Mouse (Mus musculus): ENCODE results near the gene Cradd. TPM values are rescaled to one million over a fixed set of nuclear protein-coding genes. Genes with fewer than 3 reads are reported as not detected.

Cradd gene
- polyA plus RNA-seq, 1 experiment from 2014 or later: 15.0 TPM

DNA sequence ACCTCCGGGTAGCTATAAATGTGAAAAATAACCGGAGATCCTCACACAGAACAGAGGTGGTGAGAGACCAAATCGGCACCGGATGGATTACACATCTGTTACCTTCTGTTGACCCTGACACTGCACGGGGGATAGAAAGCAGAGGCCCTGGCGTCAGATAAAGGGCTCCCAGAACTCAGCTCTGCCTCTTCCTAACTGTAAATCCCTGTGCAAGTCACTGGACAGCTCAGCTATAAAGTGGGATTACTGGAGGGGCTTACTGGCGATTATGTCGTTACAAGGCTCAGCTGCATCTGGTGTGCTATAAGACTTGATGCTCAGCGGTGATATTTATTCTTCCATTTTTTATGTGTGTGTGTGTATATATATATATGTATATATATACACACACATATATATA is 102.0 kb downstream of the Cradd start:
- ATAC-seq (ENCODE audit: low FRiP score): no peak
- Histone ChIP-seq H3K9me3 (ENCODE audit: control insufficient read depth, low read length) (no peaks in the 10 kb centered on the region), H3K27ac (ENCODE audit: low read depth, low read length) (no peak overlapping the region), H3K4me2 (no peak overlapping the region), H3K9ac (ENCODE audit: low read length) (no peak overlapping the region), H3K36me3 (ENCODE audit: control insufficient read depth, insufficient read depth, low read length) (no peaks in the 10 kb centered on the region), H3K4me3 (ENCODE audit: low read depth, low read length) (no peak overlapping the region), H3K4me1 (ENCODE audit: control insufficient read depth, insufficient read depth, low read length) (no peaks in the 10 kb centered on the region), H3K27me3 (ENCODE audit: control insufficient read depth, insufficient read depth, low read length) (no peaks in the 10 kb centered on the region)
- DNase-seq (ENCODE audit: low spot score, missing footprints): no peak
- WGBS: 91% methylated on average over 9 of the region's 9 CpGs

GRCm38 (mm10) chr10:95220536-95220935 is 103.4 kb downstream of the Cradd start:
- H3K4me1 ChIP-seq (ENCODE audit: control insufficient read depth, insufficient read depth, low read length): no peaks in the 10 kb centered on the region
- H3K4me3 ChIP-seq (ENCODE audit: low read depth, low read length): no peak overlapping the region
- no peaks in the 10 kb centered on the region for H3K36me3 ChIP-seq (ENCODE audit: control insufficient read depth, insufficient read depth, low read length)
- DNase-seq (ENCODE audit: low spot score, missing footprints) (no peak), ATAC-seq (ENCODE audit: low FRiP score) (no peak)
- no peaks in the 10 kb centered on the region for H3K9me3 ChIP-seq (ENCODE audit: control insufficient read depth, low read length)
- WGBS: 61% methylated on average over 3 of the region's 3 CpGs
- H3K9ac ChIP-seq (ENCODE audit: low read length): no peak overlapping the region
- H3K4me2 ChIP-seq: no peak overlapping the region
- no peaks in the 10 kb centered on the region for H3K27me3 ChIP-seq (ENCODE audit: control insufficient read depth, insufficient read depth, low read length)
- no peak overlapping the region for H3K27ac ChIP-seq (ENCODE audit: low read depth, low read length)

DNA sequence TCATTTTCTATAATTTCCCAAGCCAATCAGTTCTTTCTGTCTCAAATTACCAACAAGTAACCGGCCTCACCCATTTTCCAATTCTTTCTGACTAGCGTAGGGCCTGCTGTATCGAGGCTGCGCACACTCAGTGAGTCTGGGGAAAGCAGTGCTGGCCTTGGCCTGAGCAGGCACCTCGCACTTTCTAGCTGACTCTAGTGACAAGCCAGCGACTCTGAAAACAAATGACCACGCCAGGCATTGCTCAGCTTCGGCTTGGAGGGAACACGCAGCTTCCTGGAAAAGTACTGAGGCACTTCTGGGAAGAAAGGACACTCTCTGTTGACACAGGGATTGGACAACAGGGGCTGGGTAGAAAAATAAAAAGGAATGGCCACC is 105.3 kb downstream of the Cradd start:
- no peaks in the 10 kb centered on the region for H3K36me3 ChIP-seq (ENCODE audit: control insufficient read depth, insufficient read depth, low read length)
- DNase-seq (ENCODE audit: low spot score, missing footprints): no peak
- H3K4me1 ChIP-seq (ENCODE audit: control insufficient read depth, insufficient read depth, low read length): no peaks in the 10 kb centered on the region
- WGBS: 88% methylated on average over 9 of the region's 9 CpGs
- H3K9ac ChIP-seq (ENCODE audit: low read length): no peak overlapping the region
- H3K9me3 ChIP-seq (ENCODE audit: control insufficient read depth, low read length): no peaks in the 10 kb centered on the region
- no peak overlapping the region for H3K27ac ChIP-seq (ENCODE audit: low read depth, low read length)
- no peak overlapping the region for H3K4me2 ChIP-seq
- no peaks in the 10 kb centered on the region for H3K27me3 ChIP-seq (ENCODE audit: control insufficient read depth, insufficient read depth, low read length)
- no peak overlapping the region for H3K4me3 ChIP-seq (ENCODE audit: low read depth, low read length)
- no peak for ATAC-seq (ENCODE audit: low FRiP score)

DNA sequence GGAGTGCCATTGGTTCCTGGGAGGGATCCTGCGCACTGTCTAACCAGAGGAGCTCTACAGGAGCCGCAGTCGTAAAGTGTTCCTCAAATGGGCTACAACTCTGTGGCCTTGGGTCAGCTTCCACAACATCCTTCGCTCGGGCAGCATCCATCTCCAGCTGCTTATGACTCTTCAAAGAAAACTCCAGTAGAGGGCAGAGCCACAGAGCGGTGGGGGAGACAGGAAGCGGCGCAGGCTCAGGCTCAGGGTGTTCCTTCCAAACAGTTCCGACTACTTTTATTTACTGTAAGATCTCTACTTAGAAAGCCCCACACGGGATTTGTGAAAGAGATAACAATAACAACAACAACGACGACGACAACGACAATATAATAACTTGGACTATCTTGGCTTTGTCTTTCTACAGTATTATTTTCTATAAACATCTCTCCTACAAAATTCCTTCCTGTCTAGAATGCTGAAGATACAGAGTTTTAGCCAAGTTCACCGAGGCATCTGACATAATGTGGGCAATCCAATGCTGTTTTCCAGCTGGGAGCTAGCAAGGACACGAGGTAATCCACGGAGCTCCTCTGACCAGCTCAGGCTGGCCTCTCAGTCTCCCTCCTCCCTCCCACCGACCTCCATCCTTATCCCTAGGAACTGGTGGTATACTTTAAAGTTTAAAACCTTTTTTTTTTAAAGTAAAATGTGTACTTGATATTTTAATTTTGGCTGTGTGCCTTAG is 105.8 kb downstream of the Cradd start:
- no peaks in the 10 kb centered on the region for H3K9me3 ChIP-seq (ENCODE audit: control insufficient read depth, low read length)
- no peaks in the 10 kb centered on the region for H3K36me3 ChIP-seq (ENCODE audit: control insufficient read depth, insufficient read depth, low read length)
- H3K4me3 ChIP-seq (ENCODE audit: low read depth, low read length): no peak overlapping the region
- ATAC-seq (ENCODE audit: low FRiP score) (no peak), DNase-seq (ENCODE audit: low spot score, missing footprints) (no peak)
- H3K4me2 ChIP-seq: no peak overlapping the region
- H3K9ac ChIP-seq (ENCODE audit: low read length): no peak overlapping the region
- WGBS: 60% methylated on average over 18 of the region's 18 CpGs
- no peak overlapping the region for H3K27ac ChIP-seq (ENCODE audit: low read depth, low read length)
- no peaks in the 10 kb centered on the region for H3K4me1 ChIP-seq (ENCODE audit: control insufficient read depth, insufficient read depth, low read length)
- no peaks in the 10 kb centered on the region for H3K27me3 ChIP-seq (ENCODE audit: control insufficient read depth, insufficient read depth, low read length)

GRCm38 (mm10) chr10:95215324-95215723 is 108.6 kb downstream of the Cradd start:
- H3K4me1 ChIP-seq (ENCODE audit: control insufficient read depth, insufficient read depth, low read length): no peaks in the 10 kb centered on the region
- no peaks in the 10 kb centered on the region for H3K36me3 ChIP-seq (ENCODE audit: control insufficient read depth, insufficient read depth, low read length)
- H3K9me3 ChIP-seq (ENCODE audit: control insufficient read depth, low read length): no peaks in the 10 kb centered on the region
- H3K27ac ChIP-seq (ENCODE audit: low read depth, low read length): no peak overlapping the region
- DNase-seq (ENCODE audit: low spot score, missing footprints) (no peak), ATAC-seq (ENCODE audit: low FRiP score) (no peak)
- no peak overlapping the region for H3K9ac ChIP-seq (ENCODE audit: low read length)
- no peak overlapping the region for H3K4me3 ChIP-seq (ENCODE audit: low read depth, low read length)
- no peaks in the 10 kb centered on the region for H3K27me3 ChIP-seq (ENCODE audit: control insufficient read depth, insufficient read depth, low read length)
- WGBS: 94% methylated on average over 15 of the region's 15 CpGs
- no peak overlapping the region for H3K4me2 ChIP-seq

DNA sequence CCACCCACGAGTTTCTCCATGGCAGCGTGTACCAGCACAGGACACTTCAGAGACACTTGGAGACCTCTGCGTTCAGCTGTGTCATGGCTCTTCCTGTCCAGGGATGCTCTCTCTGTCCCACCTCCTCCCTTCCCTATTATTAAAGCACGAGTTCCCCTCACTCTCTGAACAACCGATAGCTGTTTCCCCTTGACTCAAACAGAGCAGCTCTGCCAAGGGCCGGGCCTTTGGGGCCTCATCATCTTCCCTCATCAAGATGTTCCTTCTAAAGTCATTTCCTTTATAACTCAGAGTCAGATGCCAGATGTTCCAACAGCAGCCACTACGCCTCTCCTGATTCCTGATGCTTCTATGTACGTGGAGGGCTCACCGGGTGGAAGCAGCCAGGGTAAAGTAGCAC is 110.1 kb downstream of the Cradd start:
- H3K27me3 ChIP-seq (ENCODE audit: control insufficient read depth, insufficient read depth, low read length): no peaks in the 10 kb centered on the region
- H3K4me1 ChIP-seq (ENCODE audit: control insufficient read depth, insufficient read depth, low read length): no peaks in the 10 kb centered on the region
- H3K9ac ChIP-seq (ENCODE audit: low read length): no peak overlapping the region
- no peak for ATAC-seq (ENCODE audit: low FRiP score)
- WGBS: 86% methylated on average over 9 of the region's 9 CpGs
- no peak for DNase-seq (ENCODE audit: low spot score, missing footprints)
- no peaks in the 10 kb centered on the region for H3K9me3 ChIP-seq (ENCODE audit: control insufficient read depth, low read length)
- no peak overlapping the region for H3K4me3 ChIP-seq (ENCODE audit: low read depth, low read length)
- no peak overlapping the region for H3K27ac ChIP-seq (ENCODE audit: low read depth, low read length)
- no peaks in the 10 kb centered on the region for H3K36me3 ChIP-seq (ENCODE audit: control insufficient read depth, insufficient read depth, low read length)
- no peak overlapping the region for H3K4me2 ChIP-seq

DNA sequence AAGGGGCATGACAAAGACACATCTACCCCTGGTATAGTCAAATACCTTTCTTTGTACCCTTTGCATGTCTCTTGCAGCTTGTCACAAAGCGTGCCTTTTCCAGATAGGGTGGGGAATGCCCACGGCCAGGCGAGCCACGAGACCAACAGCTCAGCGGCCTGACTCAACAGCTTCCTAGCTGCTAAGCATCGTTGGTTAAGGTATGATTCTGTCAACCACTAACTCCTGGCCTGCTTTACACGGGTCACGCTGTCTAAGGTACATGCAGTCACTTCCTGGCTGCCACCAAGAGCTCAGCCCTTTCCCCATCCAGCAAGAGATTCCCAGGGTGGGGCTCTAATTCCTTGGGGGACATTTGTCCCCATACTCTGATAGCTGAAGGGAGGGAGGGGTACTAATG is 110.6 kb downstream of the Cradd start:
- Histone ChIP-seq H3K27me3 (ENCODE audit: control insufficient read depth, insufficient read depth, low read length) (no peaks in the 10 kb centered on the region), H3K9me3 (ENCODE audit: control insufficient read depth, low read length) (no peaks in the 10 kb centered on the region), H3K27ac (ENCODE audit: low read depth, low read length) (no peak overlapping the region), H3K4me1 (ENCODE audit: control insufficient read depth, insufficient read depth, low read length) (no peaks in the 10 kb centered on the region), H3K9ac (ENCODE audit: low read length) (no peak overlapping the region), H3K4me3 (ENCODE audit: low read depth, low read length) (no peak overlapping the region), H3K36me3 (ENCODE audit: control insufficient read depth, insufficient read depth, low read length) (no peaks in the 10 kb centered on the region), H3K4me2 (no peak overlapping the region)
- no peak for DNase-seq (ENCODE audit: low spot score, missing footprints)
- WGBS: 88% methylated on average over 8 of the region's 8 CpGs
- no peak for ATAC-seq (ENCODE audit: low FRiP score)

DNA sequence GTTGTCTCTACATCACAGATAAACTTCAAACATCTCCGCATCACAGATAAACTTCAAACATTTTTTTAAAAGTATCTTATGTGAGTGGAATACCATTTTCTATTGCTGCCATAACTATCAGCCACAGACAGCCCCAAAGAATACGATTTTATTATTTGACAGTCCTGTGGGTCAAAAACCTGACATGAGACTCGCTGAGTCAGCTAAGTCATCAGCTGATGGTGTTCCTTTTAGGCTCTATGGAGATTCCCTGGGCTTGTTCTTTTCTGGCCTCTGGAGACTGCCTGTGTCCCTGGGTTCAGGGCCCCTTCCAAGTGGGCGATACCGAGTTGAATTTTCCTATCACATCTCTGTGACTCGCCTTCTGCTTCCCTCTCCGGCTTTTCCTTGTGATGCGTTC is 112.3 kb downstream of the Cradd start:
- no peak overlapping the region for H3K27ac ChIP-seq (ENCODE audit: low read depth, low read length)
- ATAC-seq (ENCODE audit: low FRiP score): no peak
- no peaks in the 10 kb centered on the region for H3K36me3 ChIP-seq (ENCODE audit: control insufficient read depth, insufficient read depth, low read length)
- H3K4me2 ChIP-seq: no peak overlapping the region
- no peak overlapping the region for H3K4me3 ChIP-seq (ENCODE audit: low read depth, low read length)
- no peak overlapping the region for H3K9ac ChIP-seq (ENCODE audit: low read length)
- H3K27me3 ChIP-seq (ENCODE audit: control insufficient read depth, insufficient read depth, low read length): no peaks in the 10 kb centered on the region
- H3K9me3 ChIP-seq (ENCODE audit: control insufficient read depth, low read length): no peaks in the 10 kb centered on the region
- 92% methylated on average over 8 of the region's 8 CpGs for WGBS
- H3K4me1 ChIP-seq (ENCODE audit: control insufficient read depth, insufficient read depth, low read length): no peaks in the 10 kb centered on the region
- DNase-seq (ENCODE audit: low spot score, missing footprints): no peak

DNA sequence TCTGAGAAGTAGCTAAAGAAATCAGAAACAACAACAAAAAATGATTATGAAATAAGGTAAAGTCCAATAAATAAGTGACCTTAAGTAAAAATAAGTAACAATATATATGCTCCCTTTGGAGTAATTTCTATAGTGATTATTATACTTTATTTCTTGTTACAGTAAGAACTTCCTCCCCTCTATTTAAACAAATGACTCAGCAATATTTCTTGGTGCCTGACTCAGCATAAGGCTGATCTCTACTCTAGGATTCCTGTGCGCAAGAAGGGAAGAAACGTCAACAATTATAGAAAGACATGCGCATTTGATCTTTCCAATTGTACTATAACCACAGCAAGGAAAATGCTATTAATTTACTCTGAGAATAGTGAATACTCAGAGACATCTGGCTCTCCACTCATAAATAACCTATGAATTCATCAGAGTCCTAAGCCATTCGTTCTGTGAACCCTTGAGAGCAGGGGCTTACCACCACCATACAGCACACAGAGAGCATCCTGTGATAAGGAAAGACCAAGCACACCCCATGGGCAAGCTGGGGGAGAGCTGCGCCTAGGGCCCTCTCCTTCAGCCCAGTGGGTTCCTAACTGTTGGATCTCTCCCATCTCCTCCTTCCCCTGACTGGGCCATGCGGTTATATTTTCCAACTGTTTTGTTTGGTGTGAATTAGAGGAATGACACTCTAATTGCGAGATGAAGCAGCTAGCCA is 113.1 kb downstream of the Cradd start:
- no peak for DNase-seq (ENCODE audit: low spot score, missing footprints)
- H3K9ac ChIP-seq (ENCODE audit: low read length): no peak overlapping the region
- WGBS: 83% methylated on average over 7 of the region's 7 CpGs
- no peaks in the 10 kb centered on the region for H3K27me3 ChIP-seq (ENCODE audit: control insufficient read depth, insufficient read depth, low read length)
- no peaks in the 10 kb centered on the region for H3K9me3 ChIP-seq (ENCODE audit: control insufficient read depth, low read length)
- H3K4me2 ChIP-seq: no peak overlapping the region
- no peaks in the 10 kb centered on the region for H3K4me1 ChIP-seq (ENCODE audit: control insufficient read depth, insufficient read depth, low read length)
- no peak for ATAC-seq (ENCODE audit: low FRiP score)
- no peaks in the 10 kb centered on the region for H3K36me3 ChIP-seq (ENCODE audit: control insufficient read depth, insufficient read depth, low read length)
- H3K27ac ChIP-seq (ENCODE audit: low read depth, low read length): no peak overlapping the region
- no peak overlapping the region for H3K4me3 ChIP-seq (ENCODE audit: low read depth, low read length)
